Comparison of ENCODE assay signal across 9 mouse cellular contexts in the genomic region with DNA sequence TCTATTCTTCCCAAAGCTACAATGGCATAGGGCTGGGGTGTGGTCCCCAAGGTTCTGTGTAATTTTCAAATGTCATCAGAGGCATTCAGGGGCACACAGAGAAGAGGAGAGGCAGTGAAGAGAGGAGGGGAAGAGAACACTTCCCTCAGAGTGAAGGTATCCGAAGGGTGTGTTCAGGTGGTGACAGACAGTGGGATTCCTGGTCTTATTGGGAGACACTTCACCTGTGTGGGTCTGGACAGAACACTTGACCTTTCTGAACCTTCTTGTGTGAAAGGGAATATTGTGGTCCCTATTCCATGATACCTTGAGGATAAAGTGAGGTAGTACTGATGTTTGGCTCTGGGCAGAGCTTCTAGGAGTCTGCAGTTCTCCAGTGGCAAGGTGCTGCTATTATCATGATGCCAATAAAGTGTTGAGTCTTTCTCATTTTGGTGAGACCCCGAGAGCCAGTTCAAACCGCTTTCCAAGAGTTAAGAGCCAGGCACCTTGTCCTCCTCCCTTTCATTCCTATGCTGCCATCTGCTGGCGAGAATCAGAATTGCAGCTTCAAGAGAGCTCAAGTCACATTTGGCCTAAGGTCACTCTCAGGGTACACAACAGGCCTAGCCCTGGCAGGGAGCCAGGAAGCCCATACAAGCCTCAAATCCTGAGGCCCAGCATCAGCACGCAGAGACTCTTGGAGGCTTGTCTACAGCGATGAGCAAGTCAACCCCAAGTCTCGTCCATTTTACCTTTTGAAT. TPM values are rescaled to one million over a fixed set of nuclear protein-coding genes. Genes with fewer than 3 reads are reported as not detected.
DNase-seq lines count a peak whose midpoint lies in the region; ATAC-seq and TF ChIP-seq lines count a peak whose summit lies in the region.
"Had no signal": no experiment of that assay in that cellular context is flagged by ENCODE, and none has a peak within 500 bp of the region (broad histone marks: within the 10 kb centered on the region; RNA-seq: fewer than 3 reads in every experiment).

No protein-coding gene starts in this region.

- no peak for TF ChIP-seq EP300 in ES-Bruce4 (IDR thresholded peaks at IDR 0.05; ENCODE audit: insufficient read depth, low read depth, low read length)

- H3K27me3 ChIP-seq in ES-Bruce4 (ENCODE audit: control insufficient read depth, insufficient read depth, low read length, poor library complexity, severe bottlenecking): no peaks in the 10 kb centered on the region
- no peaks in the 10 kb centered on the region for H3K27me3 ChIP-seq in forebrain, embryonic 13.5 days
- H3K27me3 ChIP-seq in thymus, adult 2 months (ENCODE audit: control insufficient read depth, insufficient read depth, low read length): no peaks in the 10 kb centered on the region

- H3K27ac ChIP-seq in ES-Bruce4 (ENCODE audit: insufficient read depth, low read length): no peak overlapping the region
- H3K27ac ChIP-seq in forebrain, embryonic 13.5 days: no peak overlapping the region
- H3K27ac ChIP-seq in thymus, adult 2 months (ENCODE audit: control insufficient read depth, insufficient read depth, low read length): no peak overlapping the region
- H3K27ac ChIP-seq: heart, embryonic 13.5 days had no signal

- TF ChIP-seq CTCF in ES-Bruce4 (IDR thresholded peaks at IDR 0.05; ENCODE audit: low read depth, low read length): peak; percentile 77
- TF ChIP-seq CTCF in lung, adult 2 months (IDR thresholded peaks at IDR 0.05; ENCODE audit: insufficient read depth, low read length): peak; percentile 83
- peak; percentile 38; the same call in 1 of the 2 replicates for TF ChIP-seq CTCF in thymus, adult 2 months (IDR thresholded peaks at IDR 0.05; ENCODE audit: borderline replicate concordance, control insufficient read depth, extremely low read depth, insufficient read depth, low read length, poor library complexity)

- H3K4me3 ChIP-seq in ES-Bruce4 (ENCODE audit: low read depth, low read length): no peak overlapping the region
- H3K4me3 ChIP-seq in forebrain, embryonic 13.5 days: no peak overlapping the region
- no peak overlapping the region for H3K4me3 ChIP-seq in lung, adult 2 months (replicated peaks; ENCODE audit: extremely low read depth, low read depth, low read length)
- H3K4me3 ChIP-seq in thymus, adult 2 months (ENCODE audit: control insufficient read depth, insufficient read depth, low read length): no peak overlapping the region
- H3K4me3 ChIP-seq: heart, embryonic 13.5 days had no signal

- no peak for TF ChIP-seq POLR2A in ES-Bruce4 (IDR thresholded peaks at IDR 0.05; ENCODE audit: insufficient read depth, low read length)
- no peak for TF ChIP-seq POLR2A in lung, adult 2 months (IDR thresholded peaks at IDR 0.05; ENCODE audit: borderline replicate concordance, extremely low read depth, low read depth, low read length)
- TF ChIP-seq POLR2A in thymus, adult 2 months (IDR thresholded peaks at IDR 0.05; ENCODE audit: control insufficient read depth, extremely low read depth, insufficient read depth, low read length, poor library complexity): no peak

- 19% methylated on average over 7 of the region's 7 CpGs for WGBS in forebrain, embryonic 13.5 days
- WGBS in lung, adult 2 months: 25% methylated on average over 7 of the region's 7 CpGs
- 35% methylated on average over 7 of the region's 7 CpGs for WGBS in thymus, adult 2 months

- H3K9me3 ChIP-seq in ES-Bruce4 (replicated peaks; ENCODE audit: control insufficient read depth, insufficient read depth, low read length, poor library complexity, severe bottlenecking): no peaks in the 10 kb centered on the region
- no peaks in the 10 kb centered on the region for H3K9me3 ChIP-seq in forebrain, embryonic 13.5 days (replicated peaks)
- H3K9me3 ChIP-seq: heart, embryonic 13.5 days had no signal

- intact Hi-C loops in heart, postnatal 14 days (cut with DNase I): loop anchor here (5.0 to 10.0 kb wide), 4 partner anchors 104 to 382 kb away; a partner anchor contains a TSS

- ATAC-seq in forebrain, embryonic 13.5 days: peak; percentile 65

- no peak overlapping the region for H3K9ac ChIP-seq in ES-Bruce4 (ENCODE audit: low read depth, poor library complexity, severe bottlenecking)
- no peak overlapping the region for H3K9ac ChIP-seq in forebrain, embryonic 13.5 days
- H3K9ac ChIP-seq: heart, embryonic 13.5 days had no signal

- no peaks in the 10 kb centered on the region for H3K36me3 ChIP-seq in ES-Bruce4 (ENCODE audit: control insufficient read depth, insufficient read depth, low read length, poor library complexity, severe bottlenecking)
- no peaks in the 10 kb centered on the region for H3K36me3 ChIP-seq in forebrain, embryonic 13.5 days (ENCODE audit: poor library complexity, severe bottlenecking)
- no peaks in the 10 kb centered on the region for H3K36me3 ChIP-seq in thymus, adult 2 months (ENCODE audit: control insufficient read depth, insufficient read depth, low read length)
- H3K36me3 ChIP-seq: heart, embryonic 13.5 days had no signal

- no peaks in the 10 kb centered on the region for H3K4me1 ChIP-seq in ES-Bruce4 (ENCODE audit: control insufficient read depth, insufficient read depth, low read length)
- no peaks in the 10 kb centered on the region for H3K4me1 ChIP-seq in forebrain, embryonic 13.5 days
- H3K4me1 ChIP-seq in lung, adult 2 months (ENCODE audit: control insufficient read depth, insufficient read depth, low read length): no peaks in the 10 kb centered on the region
- no peaks in the 10 kb centered on the region for H3K4me1 ChIP-seq in thymus, adult 2 months (replicated peaks; ENCODE audit: control insufficient read depth, insufficient read depth, low read length)

- H3K4me2 ChIP-seq in forebrain, embryonic 13.5 days: no peak overlapping the region
- H3K4me2 ChIP-seq: heart, embryonic 13.5 days had no signal

- peak; percentile 66 for DNase-seq in c-Kit-positive CD71-positive TER-119-negative erythroid progenitor cells, embryonic 14.5 days (ENCODE audit: low read depth)
- DNase-seq in heart, postnatal 14 days: peak; percentile 82 to 92
- peak; percentile 92 to 94 for DNase-seq in kidney, postnatal 4 days
- DNase-seq in lung, adult 2 months: peak; percentile 89
- peak; percentile 35 for DNase-seq in ovary, adult 18-20 months (ENCODE audit: low spot score)
- DNase-seq in thymus, adult 2 months: peak; percentile 80

RNA-seq across cellular contexts. Expression of a gene that starts 28.6 kb away (rescaled TPM):
- 0.69 and 1.2 TPM in 2 replicates for polyA plus RNA-seq in ES-Bruce4 (2011; ENCODE audit: insufficient read depth, insufficient read length, low read depth, missing spikeins)
- 0.26 and 0.30 TPM in 2 replicates for polyA plus RNA-seq in forebrain, embryonic 13.5 days (2015; fragmentation: Nextera tagmentation; extraction: Ambion mirVana)
- 10 to 100 TPM; 14.3 to 15.0 TPM for total RNA-seq in heart, postnatal 14 days (2021)
- 8.5 and 12.1 TPM in 2 replicates for polyA plus RNA-seq in lung, adult 2 months (2012; rRNA removed)
- 1.1 and 2.1 TPM in 2 replicates for polyA plus RNA-seq in thymus, adult 2 months (2012; rRNA removed)

RNA-seq across cellular contexts. Expression of a gene that starts 32.1 kb away (rescaled TPM):
- not detected in 2 replicates for polyA plus RNA-seq in ES-Bruce4 (2011; ENCODE audit: insufficient read depth, insufficient read length, low read depth, missing spikeins)
- polyA plus RNA-seq in forebrain, embryonic 13.5 days (2015; fragmentation: Nextera tagmentation; extraction: Ambion mirVana): not detected in 2 replicates
- not detected for total RNA-seq in heart, postnatal 14 days (2021)
- 4.3 and 5.1 TPM in 2 replicates for polyA plus RNA-seq in lung, adult 2 months (2012; rRNA removed)
- polyA plus RNA-seq in thymus, adult 2 months (2012; rRNA removed): 4.0 and 4.3 TPM in 2 replicates
- polyA plus RNA-seq: heart, embryonic 13.5 days had no signal

Comparison
In these comparisons a context has a peak if more than half of its experiments do, and no peak if none do; other contexts are left out.
1. DNase-seq: peak in every context shown above with its lines; median percentile 93 in kidney, postnatal 4 days; 89 in lung, adult 2 months; 87 in heart, postnatal 14 days; 80 in thymus, adult 2 months; 66 in c-Kit-positive CD71-positive TER-119-negative erythroid progenitor cells, embryonic 14.5 days; 35 in ovary, adult 18-20 months.